Mouse (Mus musculus): ENCODE results near the gene Lcn12.
A peak's percentile ranks its signal among the peaks of the same experiment; 100 is the strongest.

Lcn12 gene

DNA sequence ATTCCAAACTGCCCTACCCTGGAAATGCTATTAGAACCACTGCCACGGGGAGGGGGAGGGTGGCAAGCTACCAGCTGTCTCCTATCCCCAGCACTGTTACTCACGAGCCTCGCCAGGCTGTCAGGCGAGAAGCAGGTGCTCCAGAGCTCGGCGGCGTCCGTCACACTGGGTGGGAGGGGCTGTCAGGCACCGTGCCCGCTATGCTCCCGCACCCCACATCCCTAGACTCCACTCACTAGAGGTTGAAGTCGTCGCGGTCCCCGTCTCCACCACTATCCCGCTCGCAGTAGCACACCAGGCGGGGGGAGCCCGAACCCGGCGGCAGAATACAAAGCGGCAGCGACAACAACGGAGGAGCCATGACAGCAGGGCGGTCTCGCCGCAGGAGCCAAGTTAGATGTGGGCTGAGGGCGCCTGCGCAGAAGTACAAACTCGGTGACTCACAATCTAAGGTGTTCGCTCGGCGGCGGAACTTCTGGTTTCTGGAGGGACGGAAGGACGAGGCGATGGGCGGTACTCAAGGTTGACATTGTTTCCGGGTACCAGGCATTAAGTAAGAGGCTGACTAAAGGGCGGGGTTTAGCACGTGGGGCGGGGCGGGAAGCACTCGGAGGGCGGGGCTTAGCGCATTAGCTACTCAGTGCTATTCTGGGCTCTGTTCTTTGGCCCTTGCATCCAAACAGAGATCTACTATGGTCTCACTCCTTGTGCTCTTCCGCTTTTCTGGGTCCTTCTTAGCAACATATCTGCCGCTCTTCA, 33.0 kb downstream of the Lcn12 start, which contains the start of gene Paxx:
Gene Paxx (minus strand): TSS at position 544 of the 759 bp plus-strand sequence.
- DNase-seq (ENCODE audit: low spot score): peak; percentile 97

DNA sequence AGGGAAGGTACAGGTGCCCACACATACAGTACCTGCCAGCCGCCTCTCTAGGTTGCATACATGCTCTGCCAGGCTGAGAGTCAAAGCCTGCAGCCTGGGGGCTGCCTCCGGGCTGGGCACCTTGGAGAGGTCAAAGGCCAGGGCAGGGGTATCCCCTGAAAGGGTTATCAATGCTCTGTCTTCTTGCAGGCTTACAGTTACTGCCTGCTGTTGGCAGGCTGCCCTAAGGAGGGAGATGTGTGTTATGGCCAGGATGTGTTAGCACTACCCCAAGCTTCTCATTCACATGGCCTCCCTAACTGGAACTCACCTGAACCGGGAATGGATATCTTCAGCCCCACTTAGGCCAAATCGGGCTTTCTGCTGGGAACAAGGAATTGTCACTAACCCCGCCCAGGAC, 33.6 kb downstream of the Lcn12 start:
- DNase-seq (ENCODE audit: low spot score): no peak

DNA sequence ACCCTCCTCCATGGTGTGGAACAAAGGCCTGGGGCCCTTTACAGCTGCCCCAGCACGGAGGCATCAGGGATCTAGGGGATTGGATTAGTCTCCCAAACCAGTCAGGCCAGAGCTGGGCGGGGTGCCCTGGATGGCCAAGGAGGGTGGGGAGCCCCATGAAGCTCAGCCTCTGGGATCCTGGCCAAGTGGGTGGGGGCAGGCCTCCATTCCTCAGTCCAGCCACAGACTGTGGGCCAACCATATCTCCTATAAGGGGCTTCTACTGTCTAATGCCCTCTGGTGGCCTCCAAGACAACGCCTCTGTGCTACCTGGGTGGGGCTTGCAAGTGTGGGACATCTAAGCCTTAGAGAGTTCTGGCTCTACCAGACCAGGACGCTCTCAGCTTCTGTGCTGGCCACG, 34.8 kb downstream of the Lcn12 start:
- peak; percentile 71 for DNase-seq (ENCODE audit: low spot score)

DNA sequence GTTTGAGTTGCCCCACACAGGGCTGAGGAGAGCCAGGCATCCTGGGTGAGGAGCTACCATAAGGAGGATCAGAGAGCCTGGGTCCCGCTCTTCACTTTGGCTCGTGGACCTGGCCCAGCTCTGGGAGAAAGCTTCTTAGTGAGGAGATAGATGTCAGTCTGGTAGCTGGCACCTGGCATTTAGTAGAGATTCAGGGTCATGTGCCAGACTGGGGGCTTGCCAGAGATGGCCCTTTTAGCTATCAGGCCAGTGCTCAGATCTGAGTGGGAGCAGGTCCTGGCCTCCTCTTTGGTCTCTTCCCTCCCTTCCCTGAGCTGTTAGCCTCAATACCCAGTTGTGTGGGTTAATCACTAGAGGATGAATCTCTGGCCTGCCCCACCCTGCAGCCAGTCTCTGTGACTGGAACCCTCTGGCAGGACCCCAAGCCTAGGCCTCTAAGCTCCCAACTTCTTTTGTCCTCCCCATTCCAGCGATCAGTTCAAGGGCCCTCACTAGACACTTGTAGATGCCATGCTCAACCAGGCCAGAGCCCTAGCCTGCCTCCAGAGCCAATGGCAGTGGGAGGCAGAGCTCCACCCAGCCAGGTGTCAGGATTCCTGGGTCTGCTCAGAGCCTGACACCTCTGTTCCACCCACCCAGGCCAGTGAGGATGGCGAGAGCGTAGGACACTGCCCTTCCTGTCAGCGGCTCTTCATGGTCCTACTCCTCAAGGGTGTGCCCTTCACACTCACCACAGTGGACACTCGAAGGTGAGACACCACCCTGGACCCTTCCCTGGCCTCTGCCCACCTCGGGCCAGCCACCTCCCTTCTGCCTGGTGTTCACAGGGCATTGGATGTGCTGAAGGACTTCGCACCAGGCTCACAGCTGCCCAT, 36.5 kb downstream of the Lcn12 start:
- peak; percentile 89 for DNase-seq (ENCODE audit: low spot score)

DNA sequence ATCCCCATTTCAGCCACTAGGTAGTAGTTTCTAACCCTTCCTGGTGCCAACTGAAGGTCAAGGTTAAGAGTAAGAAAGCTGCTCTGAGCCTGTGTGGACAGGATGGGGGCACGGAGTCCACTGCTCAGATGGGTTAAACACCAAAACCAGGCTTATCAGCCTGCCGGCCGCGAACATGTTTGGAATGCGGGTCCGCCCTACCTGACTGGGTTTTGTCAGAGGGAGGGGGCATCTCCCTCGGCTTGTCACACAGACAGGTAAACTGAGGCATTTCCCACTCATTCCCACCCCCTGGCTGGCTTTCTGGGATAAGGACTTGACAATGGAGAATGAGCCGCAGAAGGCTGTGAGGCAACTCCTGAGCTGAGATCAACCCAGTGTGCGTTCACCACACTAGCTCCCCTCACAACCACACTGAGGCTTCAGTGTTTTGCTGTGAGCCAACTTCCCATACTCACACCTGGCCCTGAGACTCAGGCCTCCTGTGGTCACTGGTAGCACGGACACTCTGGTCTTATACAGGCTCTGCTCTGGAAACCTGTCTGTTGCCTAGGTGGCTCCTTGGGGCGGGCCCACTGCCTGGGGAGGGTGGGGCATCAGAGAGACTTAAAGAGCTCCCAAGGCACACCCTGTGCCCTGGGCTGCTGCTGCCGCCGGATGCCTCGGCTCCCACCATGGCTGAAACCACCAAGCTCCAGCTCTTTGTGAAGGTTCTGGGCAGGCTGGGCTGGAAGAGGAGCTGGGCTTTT, 37.3 kb downstream of the Lcn12 start, which contains the start of gene Clic3:
Gene Clic3 (plus strand): TSS at position 634 of the 749 bp plus-strand sequence.
- DNase-seq (ENCODE audit: low spot score): peak; percentile 85

DNA sequence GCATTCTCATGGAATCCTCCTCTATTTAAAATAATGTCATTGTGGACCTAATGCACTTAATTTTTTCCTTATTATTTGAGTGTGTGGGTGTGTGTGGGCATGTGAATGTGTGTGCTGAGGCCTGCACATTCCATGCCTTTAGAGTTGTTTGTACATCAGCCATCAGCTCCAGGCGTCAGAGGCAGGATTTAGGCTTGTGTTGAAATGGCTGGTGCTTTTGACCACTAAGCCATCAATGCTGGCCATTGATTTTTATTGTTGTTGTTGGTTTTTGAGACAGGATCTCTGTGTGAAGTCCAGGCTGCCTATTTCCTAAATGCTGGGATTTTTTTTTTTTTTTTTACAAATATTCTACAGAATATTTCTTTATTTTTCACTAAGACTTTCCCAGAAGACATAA, 40.8 kb downstream of the Lcn12 start:
- no peak for DNase-seq (ENCODE audit: low spot score)

DNA sequence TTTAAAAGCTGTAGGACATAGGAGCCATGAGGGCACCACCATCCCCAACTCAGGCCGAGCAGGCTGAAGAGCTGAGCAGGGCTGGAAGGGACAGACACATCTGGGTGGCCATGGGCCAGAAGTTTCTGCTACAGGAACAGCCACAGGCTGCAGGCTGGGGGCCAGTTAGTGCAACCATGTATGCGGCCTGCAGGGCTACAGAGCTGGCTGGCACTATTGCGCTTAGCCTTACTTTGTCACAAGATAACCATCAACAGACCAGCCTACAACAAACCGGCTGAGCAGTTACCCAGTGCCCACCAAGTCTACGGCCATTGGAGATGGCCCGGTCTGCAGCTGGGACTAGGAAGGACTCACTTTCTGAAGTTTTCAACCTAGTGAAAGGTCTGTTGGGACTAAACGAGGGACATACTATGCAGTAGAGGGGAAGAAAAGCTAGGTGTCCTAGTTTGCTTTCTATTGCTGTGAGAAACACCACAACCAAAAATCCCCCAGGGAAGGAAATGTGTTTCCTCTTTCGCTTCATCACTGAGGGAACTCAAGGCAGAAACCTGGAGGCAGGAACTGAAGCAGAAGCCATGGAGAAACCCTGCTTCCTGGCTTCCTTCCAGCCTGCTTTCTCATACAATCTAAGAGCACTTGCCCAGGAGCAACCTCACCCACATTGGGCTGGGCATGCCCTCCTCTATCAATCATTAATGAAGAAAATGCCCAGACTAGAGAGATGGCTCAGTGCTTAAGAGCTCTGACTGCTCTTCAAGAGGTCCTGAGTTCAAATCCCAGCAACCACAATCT, 42.7 kb downstream of the Lcn12 start:
- peak; percentile 31 for DNase-seq (ENCODE audit: low spot score)

DNA sequence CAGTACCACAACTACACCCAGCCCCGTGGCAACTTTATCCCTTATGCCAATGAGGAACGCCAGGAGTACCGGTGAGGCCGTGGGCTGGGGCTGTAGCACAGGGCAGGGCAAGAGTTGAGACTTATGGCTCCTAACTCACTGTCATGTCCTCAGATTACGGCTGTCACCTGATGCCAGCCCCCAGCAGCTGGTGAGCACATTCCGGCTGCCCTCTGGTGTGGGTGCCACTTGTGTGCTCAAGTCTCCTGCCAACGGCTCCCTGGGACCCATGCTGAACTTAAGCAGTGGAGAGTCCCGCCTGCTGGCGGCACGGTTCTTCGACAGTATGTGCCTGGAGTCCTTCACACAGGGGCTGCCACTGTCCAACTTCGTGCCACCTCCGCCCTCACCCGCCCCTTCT, 51.0 kb downstream of the Lcn12 start:
- DNase-seq (ENCODE audit: low spot score): no peak

- no peak for DNase-seq (ENCODE audit: low spot score)
Observed at GRCm38 (mm10) chr2:25441067-25441466, 52.6 kb downstream of the Lcn12 start.

All from lung, postnatal 25 days (tissue).